Comparison of ENCODE assay signal across 9 mouse cellular contexts in the genomic region with DNA sequence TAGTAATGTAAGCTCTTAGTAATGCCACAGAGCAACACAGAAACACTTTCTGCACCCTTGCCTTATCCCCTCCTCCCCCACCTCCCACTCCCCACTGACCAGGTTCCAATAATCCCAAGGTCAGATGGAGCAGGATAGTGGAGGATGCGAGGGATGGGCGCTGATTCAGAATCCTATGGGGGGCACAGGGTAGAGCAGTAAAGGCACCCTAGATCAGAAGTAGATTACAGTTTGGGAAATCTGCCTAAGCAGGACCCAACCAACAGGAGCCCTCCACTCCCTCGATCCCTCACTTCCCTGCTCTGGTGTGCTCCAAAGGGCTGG. TPM values are rescaled to one million over a fixed set of nuclear protein-coding genes. Genes with fewer than 3 reads are reported as not detected.
DNase-seq lines count a peak whose midpoint lies in the region; ATAC-seq and TF ChIP-seq lines count a peak whose summit lies in the region.
"Had no signal": no experiment of that assay in that cellular context is flagged by ENCODE, and none has a peak within 500 bp of the region (broad histone marks: within the 10 kb centered on the region; RNA-seq: fewer than 3 reads in every experiment).

No protein-coding gene starts in this region.

- no peaks in the 10 kb centered on the region for H3K36me3 ChIP-seq in heart, embryonic 12.5 days
- H3K36me3 ChIP-seq in C2C12 (ENCODE audit: control insufficient read depth, insufficient read depth) = no peaks in the 10 kb centered on the region
- no peaks in the 10 kb centered on the region for H3K36me3 ChIP-seq in forebrain, embryonic 13.5 days (ENCODE audit: poor library complexity, severe bottlenecking)
- no peaks in the 10 kb centered on the region for H3K36me3 ChIP-seq in liver, embryonic 13.5 days

- no peaks in the 10 kb centered on the region for H3K79me3 ChIP-seq in C2C12 (ENCODE audit: low read depth)

- peak overlapping the region; percentile 66 for H3K9ac ChIP-seq in heart, embryonic 12.5 days
- peak overlapping the region; percentile 73 for H3K9ac ChIP-seq in forebrain, embryonic 13.5 days
- no peak overlapping the region; the same call in 1 of the 2 replicates for H3K9ac ChIP-seq in liver, embryonic 13.5 days

- DNase-seq in heart, adult 8-10 months (ENCODE audit: low spot score) = no peak
- no peak for DNase-seq in liver, embryonic 13.5 days
- DNase-seq in embryo, embryonic 11 days = no peak
- DNase-seq in left cerebral cortex, adult 8-10 months (ENCODE audit: low spot score in 2 of 2) = no peak
- no peak for DNase-seq in cerebellum, adult 18-20 months

- no peak; the same call in 1 of the 2 replicates for ATAC-seq in heart, embryonic 12.5 days (ENCODE audit: insufficient number of reproducible peaks, low FRiP score)
- ATAC-seq in forebrain, embryonic 13.5 days = no peak
- ATAC-seq in liver, embryonic 13.5 days (ENCODE audit: low read depth) = no peak

- no peaks in the 10 kb centered on the region for H3K79me2 ChIP-seq in C2C12 (ENCODE audit: control insufficient read depth, insufficient read depth)

- peak overlapping the region; percentile 57 for H3K4me3 ChIP-seq in heart, embryonic 12.5 days
- H3K4me3 ChIP-seq in C2C12 (ENCODE audit: insufficient read depth, poor library complexity, severe bottlenecking) = no peak overlapping the region
- peak overlapping the region; percentile 58 for H3K4me3 ChIP-seq in forebrain, embryonic 13.5 days
- H3K4me3 ChIP-seq in liver, embryonic 13.5 days (replicated peaks) = peak overlapping the region; percentile 51

- no peaks in the 10 kb centered on the region for H3K9me3 ChIP-seq in heart, embryonic 12.5 days (replicated peaks)
- H3K9me3 ChIP-seq in forebrain, embryonic 13.5 days (replicated peaks) = no peaks in the 10 kb centered on the region
- no peaks in the 10 kb centered on the region for H3K9me3 ChIP-seq in liver, embryonic 13.5 days (replicated peaks)

- H3K4me2 ChIP-seq in heart, embryonic 12.5 days = peak overlapping the region; percentile 94
- H3K4me2 ChIP-seq in forebrain, embryonic 13.5 days = peak overlapping the region; percentile 99
- H3K4me2 ChIP-seq in liver, embryonic 13.5 days = peak overlapping the region; percentile 72

- peaks cover 56% of the 10 kb centered on the region for H3K27me3 ChIP-seq in heart, embryonic 12.5 days (replicated peaks)
- no peaks in the 10 kb centered on the region for H3K27me3 ChIP-seq in C2C12 (ENCODE audit: control insufficient read depth, insufficient read depth, insufficient read length)
- peaks cover 39% of the 10 kb centered on the region for H3K27me3 ChIP-seq in forebrain, embryonic 13.5 days
- peaks cover 94% of the 10 kb centered on the region for H3K27me3 ChIP-seq in liver, embryonic 13.5 days

- H3ac ChIP-seq in C2C12 (ENCODE audit: control insufficient read depth, insufficient read length, low read depth) = peak overlapping the region; percentile 28

- H3K27ac ChIP-seq in heart, embryonic 12.5 days (ENCODE audit: poor library complexity, severe bottlenecking) = no peak overlapping the region
- no peak overlapping the region for H3K27ac ChIP-seq in forebrain, embryonic 13.5 days
- H3K27ac ChIP-seq in liver, embryonic 13.5 days = no peak overlapping the region

- peaks cover 15% of the 10 kb centered on the region for H3K4me1 ChIP-seq in heart, embryonic 12.5 days (replicated peaks)
- H3K4me1 ChIP-seq in forebrain, embryonic 13.5 days = peaks cover 25% of the 10 kb centered on the region
- peaks cover 19% of the 10 kb centered on the region for H3K4me1 ChIP-seq in liver, embryonic 13.5 days (replicated peaks)

- WGBS in heart, embryonic 12.5 days = 4% methylated on average over 3 of the region's 3 CpGs
- 9% methylated on average over 3 of the region's 3 CpGs for WGBS in forebrain, embryonic 13.5 days
- WGBS in liver, embryonic 13.5 days (ENCODE audit: insufficient replicate concordance) = 5% methylated on average over 3 of the region's 3 CpGs

- TF ChIP-seq CTCF in C2C12 (IDR thresholded peaks at IDR 0.05; ENCODE audit: control insufficient read depth, insufficient read depth, insufficient read length) = no peak

TF ChIP-seq in C2C12, 6 proteins besides CTCF, POLR2A, EP300 and RAD21:
- TF ChIP-seq CEBPB (IDR thresholded peaks at IDR 0.05; ENCODE audit: low read depth) (no peak), MAX (IDR thresholded peaks at IDR 0.05) (no peak), MYOG (IDR thresholded peaks at IDR 0.05; ENCODE audit: control insufficient read depth, extremely low read depth, insufficient read length) (no peak), FOSL1 (IDR thresholded peaks at IDR 0.05; ENCODE audit: insufficient read depth, low read length, poor library complexity, severe bottlenecking) (no peak), USF1 (IDR thresholded peaks at IDR 0.05; ENCODE audit: low read depth) (no peak)

RNA-seq across cellular contexts. Expression of a gene that starts 0.4 kb away (rescaled TPM):
- 0.27 and 0.36 TPM in 2 replicates for polyA plus RNA-seq in heart, embryonic 12.5 days (2016; fragmentation: Nextera tagmentation; extraction: Ambion mirVana)
- total RNA-seq in heart, adult 8-10 months (2022) = not detected
- polyA plus RNA-seq in C2C12 (2012; fragmentation: generic; extraction: Trizol) = 0.07 TPM
- polyA plus RNA-seq in forebrain, embryonic 13.5 days (2015; fragmentation: Nextera tagmentation; extraction: Ambion mirVana) = 9.2 and 9.8 TPM in 2 replicates
- not detected in 2 replicates for polyA plus RNA-seq in liver, embryonic 13.5 days (2015; fragmentation: Nextera tagmentation; extraction: Ambion mirVana)
- 10 to 100 TPM; 63.1 to 64.6 (median 64.1) TPM for total RNA-seq in left cerebral cortex, adult 8-10 months (2022)
- polyA plus RNA-seq: large intestine, adult 2 months had no signal
